Mouse (Mus musculus) brain, embryonic 18.5 days (tissue): ENCODE measurements at regions not wholly inside any gene's neighbourhood (a gene's known extent, or its start where the extent isn't known, plus 50 kb on each side); places are given as distances from the start of the nearest gene placed in this dataset.
A peak's percentile ranks its signal among the peaks of the same experiment; 100 is the strongest.

Experiments
- DNase-seq: peaks from one replicate; pipeline ENCODE4 v3.0.0-alpha.2; 2012; ENCODE audit warnings: low read depth, low spot score

DNA sequence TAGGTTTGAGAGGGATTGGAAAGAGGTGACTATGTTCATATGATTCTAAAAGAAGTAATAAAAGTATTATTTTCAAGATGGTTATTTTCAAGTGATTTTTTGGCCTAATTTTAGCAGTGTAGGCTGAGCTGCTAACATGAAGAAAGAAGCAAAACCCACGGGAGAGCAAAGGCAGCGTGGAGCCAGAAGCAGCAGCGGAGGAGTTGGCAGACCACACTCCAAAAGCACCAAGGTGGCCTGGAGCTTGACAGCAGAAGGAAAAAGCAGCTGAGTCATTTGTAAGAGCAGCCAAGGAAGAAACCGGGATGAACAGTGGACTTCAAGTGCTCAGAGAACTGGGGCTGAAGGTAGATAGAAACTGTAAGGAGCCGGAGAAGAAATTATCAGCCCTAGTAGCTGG lies 55.9 kb downstream of the Hdgfl1 start:
- no peak for DNase-seq

DNA sequence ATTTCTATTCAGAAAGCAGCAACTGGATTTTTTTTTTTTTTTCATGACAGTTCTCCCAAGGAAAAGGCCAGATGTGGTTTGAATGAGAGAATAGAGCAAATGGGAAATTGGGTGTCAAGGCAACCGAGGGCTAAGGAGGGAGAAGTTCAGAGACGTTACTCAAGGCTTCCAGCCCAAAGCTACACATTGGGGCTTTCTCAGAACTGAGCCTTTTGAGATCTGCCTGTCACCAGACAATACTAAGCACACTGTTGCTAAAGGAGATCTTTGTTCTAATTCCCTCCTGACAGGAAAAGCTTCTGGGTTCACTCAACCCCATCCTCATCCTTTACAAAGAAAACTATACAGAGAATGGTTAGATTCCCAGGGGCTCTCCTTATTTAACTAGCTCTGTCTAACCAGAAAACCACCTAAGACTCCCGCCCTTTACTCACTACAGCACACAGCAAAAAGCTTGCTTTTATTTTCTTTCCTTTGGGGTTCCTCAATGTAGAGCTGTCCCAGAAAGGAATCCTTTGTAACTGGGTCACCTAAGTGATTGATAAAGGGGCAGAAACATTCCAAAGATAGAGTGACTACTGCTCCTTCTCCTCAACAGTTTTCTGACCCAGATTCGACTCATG lies 70.8 kb downstream of the Hdgfl1 start:
- DNase-seq, result no peak

DNA sequence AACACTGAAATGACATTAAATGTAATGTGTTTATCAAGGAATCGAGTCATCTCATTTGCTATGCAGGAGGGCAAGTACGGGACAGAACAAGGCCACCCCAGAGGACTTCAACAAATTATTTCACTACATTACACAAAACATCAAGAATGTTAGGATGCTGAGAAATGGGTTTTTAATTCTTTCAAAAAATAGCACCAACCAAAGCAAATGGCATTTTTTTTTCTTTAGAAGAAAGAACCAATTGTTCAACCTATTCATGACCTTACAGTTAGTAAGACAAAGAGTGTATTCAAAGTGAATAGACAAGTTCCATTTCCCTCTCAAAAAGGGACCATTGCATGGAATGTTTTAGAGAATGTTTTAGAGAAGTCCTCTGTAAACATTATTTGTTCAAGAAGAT lies 110.5 kb downstream of the Hdgfl1 start:
- DNase-seq, result no peak

DNA sequence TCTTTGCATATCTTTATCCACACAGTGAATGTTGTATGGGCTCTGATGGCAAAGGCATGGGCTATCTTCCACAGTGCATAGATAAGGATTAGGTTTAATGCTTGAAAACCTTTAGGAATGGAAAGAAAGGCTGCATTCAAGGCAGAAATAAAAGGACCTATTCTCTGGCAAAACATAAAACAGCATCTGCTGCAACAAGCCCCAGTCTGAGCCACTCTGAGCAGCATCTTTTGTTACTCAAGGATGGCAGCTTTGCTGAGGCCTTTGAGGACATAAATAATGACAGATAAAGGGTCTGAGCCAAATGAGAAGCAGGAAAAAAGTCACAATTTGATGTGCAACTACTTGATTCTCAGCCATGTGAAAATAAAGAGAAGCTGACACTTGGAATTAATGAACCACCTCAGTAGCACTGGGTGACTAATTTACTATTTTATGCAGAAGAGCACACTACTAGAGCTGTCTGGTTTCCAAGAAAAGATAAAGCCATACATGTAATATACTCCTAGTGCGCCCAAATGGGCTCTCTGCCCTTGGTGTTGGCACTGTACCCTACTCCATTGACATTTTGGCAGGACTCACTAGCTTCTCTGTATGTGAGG lies 112.9 kb downstream of the Hdgfl1 start:
- peak; percentile 69 for DNase-seq
